Mouse (Mus musculus): ENCODE measurements around the gene Gpatch8. TPM values are rescaled to one million over a fixed set of nuclear protein-coding genes. Genes with fewer than 3 reads are reported as not detected.
"Not testable (repeated sequence)": the region's sequence is repeated elsewhere in the genome, so short reads cannot be mapped to it uniquely, and the experiment has no call there.

Gpatch8 gene
- polyA plus RNA-seq, 1 experiment from 2014 or later = 71.0 TPM

DNA sequence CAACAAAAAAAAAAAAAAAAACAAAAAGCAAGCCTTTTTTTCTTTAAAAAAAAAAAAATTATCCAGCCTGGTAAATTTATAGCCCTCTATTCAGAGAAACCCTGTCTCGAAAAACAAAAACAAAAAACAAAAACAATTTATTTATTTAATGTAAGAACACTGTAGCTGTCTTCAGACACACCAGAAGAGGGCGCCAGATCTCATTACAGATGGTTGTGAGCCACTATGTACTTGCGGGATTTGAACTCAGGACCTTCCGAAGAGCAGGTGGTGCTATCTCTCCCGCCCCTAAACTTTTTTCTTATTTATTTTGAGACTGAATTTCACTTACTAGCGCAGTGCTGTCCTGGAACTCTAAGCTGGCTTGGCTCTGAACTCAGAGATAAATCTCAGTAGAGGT lies 11.0 kb upstream of the Gpatch8 start:
- H3K4me2 ChIP-seq (replicated peaks) = no peak overlapping the region
- no peak overlapping the region for H3K9ac ChIP-seq
- H3K9me3 ChIP-seq = no peaks in the 10 kb centered on the region
- H3K27me3 ChIP-seq (replicated peaks) = no peaks in the 10 kb centered on the region
- H3K4me1 ChIP-seq = no peaks in the 10 kb centered on the region
- H3K36me3 ChIP-seq = no peaks in the 10 kb centered on the region
- ATAC-seq (ENCODE audit: low FRiP score, low read depth) = no peak
- no peak overlapping the region for H3K27ac ChIP-seq
- 89% methylated on average over 6 of the region's 6 CpGs for WGBS
- no peak overlapping the region for H3K4me3 ChIP-seq

- Histone ChIP-seq H3K4me2 (replicated peaks) (no peak overlapping the region), H3K27me3 (replicated peaks) (no peaks in the 10 kb centered on the region), H3K4me3 (no peak overlapping the region), H3K4me1 (no peaks in the 10 kb centered on the region), H3K9ac (no peak overlapping the region), H3K27ac (no peak overlapping the region), H3K9me3 (no peaks in the 10 kb centered on the region), H3K36me3 (no peaks in the 10 kb centered on the region)
- no peak for ATAC-seq (ENCODE audit: low FRiP score, low read depth)
- whole genome bisulfite sequencing = 93% methylated on average over 1 of the region's 1 CpGs
Measured at GRCm38 (mm10) chr11:102566290-102566689, 10.1 kb upstream of the Gpatch8 start.

GRCm38 (mm10) chr11:102565741-102566140 lies 9.5 kb upstream of the Gpatch8 start:
- no peaks in the 10 kb centered on the region for H3K36me3 ChIP-seq
- no peak overlapping the region for H3K4me3 ChIP-seq
- H3K9me3 ChIP-seq = no peaks in the 10 kb centered on the region
- no peak overlapping the region for H3K27ac ChIP-seq
- no peak overlapping the region for H3K4me2 ChIP-seq (replicated peaks)
- no peak for ATAC-seq (ENCODE audit: low FRiP score, low read depth)
- H3K4me1 ChIP-seq = no peaks in the 10 kb centered on the region
- H3K9ac ChIP-seq = no peak overlapping the region
- H3K27me3 ChIP-seq (replicated peaks) = no peaks in the 10 kb centered on the region

DNA sequence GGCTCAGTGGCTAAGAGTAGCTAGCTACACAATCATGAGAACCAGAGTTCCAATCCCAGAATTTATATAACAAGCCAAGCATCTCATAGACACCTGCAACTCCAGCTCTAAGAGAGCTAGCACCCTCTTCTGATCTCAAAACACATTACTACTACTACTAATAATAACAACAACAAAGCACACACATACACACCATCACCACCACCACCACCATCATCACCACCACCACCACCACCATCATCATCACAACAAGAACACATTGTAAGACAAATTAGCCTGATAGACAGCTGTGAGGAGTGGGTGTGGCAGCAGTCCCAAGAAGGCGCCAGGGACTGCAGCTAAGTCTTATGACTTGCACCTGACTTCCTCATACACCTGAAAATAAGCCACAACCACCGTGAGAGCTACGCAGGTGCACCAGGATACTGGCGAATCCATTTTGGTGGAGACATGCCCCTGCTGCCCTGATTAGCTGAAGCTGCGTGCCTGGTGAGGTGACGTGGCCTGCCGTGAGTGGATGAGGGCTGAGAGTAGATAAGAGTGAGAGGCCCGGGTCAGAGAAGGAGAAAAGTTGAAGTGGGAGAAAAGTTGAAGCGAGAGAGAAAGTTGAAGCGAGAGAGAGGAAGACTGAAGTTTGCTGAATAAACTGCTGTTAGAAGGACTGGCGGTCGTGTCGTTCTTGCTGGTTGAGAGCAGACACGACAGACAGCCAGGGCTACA lies 8.9 kb upstream of the Gpatch8 start:
- not testable (repeated sequence) for H3K4me3 ChIP-seq; ATAC-seq (ENCODE audit: low FRiP score, low read depth); H3K4me2 ChIP-seq (replicated peaks); H3K4me1 ChIP-seq; H3K9ac ChIP-seq; H3K9me3 ChIP-seq; H3K36me3 ChIP-seq; H3K27me3 ChIP-seq (replicated peaks); H3K27ac ChIP-seq
- 85% methylated on average over 14 of the region's 14 CpGs for WGBS

GRCm38 (mm10) chr11:102558704-102559103 lies 2.5 kb upstream of the Gpatch8 start:
- Histone ChIP-seq H3K4me2 (replicated peaks) (no peak overlapping the region), H3K27ac (no peak overlapping the region), H3K4me1 (peaks cover 10% of the 10 kb centered on the region), H3K9ac (no peak overlapping the region), H3K36me3 (no peaks in the 10 kb centered on the region), H3K27me3 (replicated peaks) (no peaks in the 10 kb centered on the region), H3K4me3 (no peak overlapping the region), H3K9me3 (no peaks in the 10 kb centered on the region)
- no peak for ATAC-seq (ENCODE audit: low FRiP score, low read depth)
- WGBS = 95% methylated on average over 5 of the region's 5 CpGs

DNA sequence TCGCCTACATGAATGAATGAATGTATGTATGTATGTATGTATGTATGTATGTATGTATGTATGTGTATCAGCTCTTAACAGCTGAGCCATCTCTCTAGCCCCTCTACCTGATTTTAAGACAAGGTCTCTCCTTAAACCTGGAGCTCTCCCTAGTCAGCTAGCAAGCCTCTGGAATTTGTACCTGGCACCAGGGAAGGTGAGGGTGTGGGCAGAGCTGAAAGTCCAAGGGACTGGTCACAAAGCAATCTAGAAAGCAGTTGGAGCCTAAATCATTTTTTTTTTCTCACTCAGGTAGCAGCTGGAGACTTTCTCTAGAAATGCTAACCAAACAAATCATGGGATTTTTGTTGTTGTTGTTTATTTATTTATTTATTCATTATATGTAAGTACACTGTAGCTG lies 1.2 kb upstream of the Gpatch8 start:
- Histone ChIP-seq H3K9ac (no peak overlapping the region), H3K4me2 (replicated peaks) (no peak overlapping the region), H3K27ac (no peak overlapping the region), H3K9me3 (no peaks in the 10 kb centered on the region), H3K36me3 (no peaks in the 10 kb centered on the region), H3K4me1 (peaks cover 12% of the 10 kb centered on the region), H3K4me3 (no peak overlapping the region), H3K27me3 (replicated peaks) (no peaks in the 10 kb centered on the region)
- no peak for ATAC-seq (ENCODE audit: low FRiP score, low read depth)
- WGBS = 89% methylated on average over 1 of the region's 1 CpGs

DNA sequence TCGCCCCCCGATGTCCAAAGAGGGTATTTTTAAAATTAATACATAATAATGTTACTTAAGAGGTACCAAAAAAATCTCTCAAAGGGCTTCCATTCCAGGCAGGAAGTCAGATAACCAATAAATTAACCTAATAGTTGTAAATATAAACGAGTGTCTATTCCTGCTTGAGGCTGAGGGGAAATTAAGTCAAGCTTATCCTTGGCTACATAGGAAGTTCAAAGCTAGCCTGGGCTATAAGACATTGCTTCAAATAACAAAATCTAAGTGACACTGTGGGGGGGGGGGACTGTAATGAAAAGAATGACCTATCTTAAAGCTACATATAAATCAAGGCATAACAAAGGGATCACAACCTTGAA lies 503 bp upstream of the Gpatch8 start:
- Histone ChIP-seq H3K27ac (no peak overlapping the region), H3K36me3 (no peaks in the 10 kb centered on the region), H3K4me3 (peak overlapping the region; percentile 96; the same call in 1 of the 2 replicates), H3K27me3 (replicated peaks) (no peaks in the 10 kb centered on the region), H3K4me1 (peaks cover 17% of the 10 kb centered on the region), H3K9me3 (no peaks in the 10 kb centered on the region), H3K9ac (no peak overlapping the region), H3K4me2 (replicated peaks) (peak overlapping the region; percentile 65)
- ATAC-seq (ENCODE audit: low FRiP score, low read depth) = peak; percentile 23; the same call in 1 of the 2 replicates
- 20% methylated on average over 3 of the region's 3 CpGs for WGBS

- peak overlapping the region; percentile 65 for H3K4me2 ChIP-seq (replicated peaks)
- under 1% methylated on average over 39 of the region's 39 CpGs for WGBS
- H3K27me3 ChIP-seq (replicated peaks) = no peaks in the 10 kb centered on the region
- peaks cover 17% of the 10 kb centered on the region for H3K4me1 ChIP-seq
- ATAC-seq (ENCODE audit: low FRiP score, low read depth) = peak; percentile 62
- H3K27ac ChIP-seq = peak overlapping the region; percentile 92
- H3K9me3 ChIP-seq = no peaks in the 10 kb centered on the region
- H3K4me3 ChIP-seq = peak overlapping the region; percentile 96
- peak overlapping the region; percentile 98 for H3K9ac ChIP-seq
- H3K36me3 ChIP-seq = no peaks in the 10 kb centered on the region
Measured at GRCm38 (mm10) chr11:102555400-102556030, 677 bp downstream of the Gpatch8 start.

- H3K9me3 ChIP-seq = no peaks in the 10 kb centered on the region
- no peak overlapping the region for H3K4me3 ChIP-seq
- 89% methylated on average over 3 of the region's 3 CpGs for WGBS
- no peaks in the 10 kb centered on the region for H3K27me3 ChIP-seq (replicated peaks)
- no peak overlapping the region for H3K4me2 ChIP-seq (replicated peaks)
- peaks cover 5% of the 10 kb centered on the region; the same call in 1 of the 2 replicates for H3K36me3 ChIP-seq
- H3K4me1 ChIP-seq = peaks cover 17% of the 10 kb centered on the region
- H3K9ac ChIP-seq = no peak overlapping the region
- H3K27ac ChIP-seq = no peak overlapping the region
- no peak for ATAC-seq (ENCODE audit: low FRiP score, low read depth)
Measured at GRCm38 (mm10) chr11:102552051-102552450, 4.1 kb downstream of the Gpatch8 start.

- H3K27ac ChIP-seq = no peak overlapping the region
- no peak overlapping the region for H3K9ac ChIP-seq
- no peaks in the 10 kb centered on the region for H3K9me3 ChIP-seq
- ATAC-seq (ENCODE audit: low FRiP score, low read depth) = no peak
- no peaks in the 10 kb centered on the region for H3K27me3 ChIP-seq (replicated peaks)
- H3K4me3 ChIP-seq = no peak overlapping the region
- H3K4me1 ChIP-seq = peaks cover 17% of the 10 kb centered on the region
- H3K4me2 ChIP-seq (replicated peaks) = no peak overlapping the region
- peaks cover 5% of the 10 kb centered on the region; the same call in 1 of the 2 replicates for H3K36me3 ChIP-seq
Measured at GRCm38 (mm10) chr11:102551176-102551575, 5.0 kb downstream of the Gpatch8 start.

- no peak for ATAC-seq (ENCODE audit: low FRiP score, low read depth)
- no peak overlapping the region for H3K27ac ChIP-seq
- 0 out of 2 replicates have a peak, but pooled peaks cover 3% of the 10 kb centered on the region for H3K4me1 ChIP-seq
- 0 out of 2 replicates have a peak, but pooled peaks cover 3% of the 10 kb centered on the region for H3K36me3 ChIP-seq
- no peaks in the 10 kb centered on the region for H3K27me3 ChIP-seq (replicated peaks)
- H3K9ac ChIP-seq = no peak overlapping the region
- 97% methylated on average over 5 of the region's 5 CpGs for WGBS
- no peak overlapping the region for H3K4me3 ChIP-seq
- no peaks in the 10 kb centered on the region for H3K9me3 ChIP-seq
- no peak overlapping the region for H3K4me2 ChIP-seq (replicated peaks)
Measured at GRCm38 (mm10) chr11:102541471-102541870, 14.7 kb downstream of the Gpatch8 start.

GRCm38 (mm10) chr11:102540286-102540685 lies 15.9 kb downstream of the Gpatch8 start:
- H3K9me3 ChIP-seq; H3K27ac ChIP-seq; H3K36me3 ChIP-seq; H3K4me1 ChIP-seq; H3K27me3 ChIP-seq (replicated peaks); H3K4me2 ChIP-seq (replicated peaks); H3K4me3 ChIP-seq; ATAC-seq (ENCODE audit: low FRiP score, low read depth); H3K9ac ChIP-seq: not testable (repeated sequence)

GRCm38 (mm10) chr11:102539690-102540089 lies 16.5 kb downstream of the Gpatch8 start:
- 74% methylated on average over 1 of the region's 1 CpGs for WGBS
- no peaks in the 10 kb centered on the region for H3K27me3 ChIP-seq (replicated peaks)
- H3K4me1 ChIP-seq = 0 out of 2 replicates have a peak, but pooled peaks cover 3% of the 10 kb centered on the region
- H3K9ac ChIP-seq = no peak overlapping the region
- H3K4me3 ChIP-seq = no peak overlapping the region
- no peak overlapping the region for H3K4me2 ChIP-seq (replicated peaks)
- H3K36me3 ChIP-seq = peaks cover 7% of the 10 kb centered on the region; the same call in 1 of the 2 replicates
- ATAC-seq (ENCODE audit: low FRiP score, low read depth) = no peak
- no peaks in the 10 kb centered on the region for H3K9me3 ChIP-seq
- H3K27ac ChIP-seq = no peak overlapping the region
